Mouse (Mus musculus) gastrocnemius, postnatal 36 days (tissue): ENCODE data around the gene Cyp2w1. TPM values are rescaled to one million over a fixed set of nuclear protein-coding genes. Genes with fewer than 3 reads are reported as not detected.
A peak's percentile ranks its signal among the peaks of the same experiment; 100 is the strongest.

Source experiments
- DNase-seq, 2 experiments: peaks; one replicate each; pipeline ENCODE4 v3.0.0; 2022
- intact Hi-C: fragments of 180-260 bp; cut with DNase I; formaldehyde crosslinking; loops from one replicate; pipeline ENCODE4 v1.15.1; 2025
- total RNA-seq, 2 experiments: library from RNA; stranded (reverse); gene quantifications; 2 replicates each; pipeline ENCODE4 v1.2.3; 2021

Cyp2w1 gene
- total RNA-seq, 2 experiments from 2014 or later, result not detected

DNA sequence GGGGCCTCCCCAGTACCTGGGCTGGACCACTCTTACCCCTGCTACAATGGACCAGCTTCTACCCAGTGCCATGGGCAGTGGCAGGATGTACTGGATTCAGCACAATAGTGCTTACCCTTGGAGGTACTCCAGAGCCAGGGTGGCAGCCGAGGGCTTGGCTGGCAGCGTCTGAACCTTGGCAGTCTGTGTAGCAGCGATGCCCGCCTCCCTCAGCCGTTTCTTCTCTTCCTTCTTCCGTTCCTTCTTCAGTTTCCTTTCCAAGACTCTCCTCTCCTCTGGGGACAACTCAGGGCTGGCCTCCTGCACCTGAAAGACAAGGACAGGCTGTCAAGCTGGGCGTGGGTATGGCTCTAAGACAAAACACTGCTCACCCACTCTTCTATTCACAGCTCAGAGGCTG lies 11.4 kb downstream of the Cyp2w1 start:
- intact Hi-C loops, result loop anchor here (2.0 to 5.0 kb wide), 4 partner anchors 33 to 141 kb away; partner anchors contain the start of gene 3110082I17Rik
- no peak for DNase-seq

DNA sequence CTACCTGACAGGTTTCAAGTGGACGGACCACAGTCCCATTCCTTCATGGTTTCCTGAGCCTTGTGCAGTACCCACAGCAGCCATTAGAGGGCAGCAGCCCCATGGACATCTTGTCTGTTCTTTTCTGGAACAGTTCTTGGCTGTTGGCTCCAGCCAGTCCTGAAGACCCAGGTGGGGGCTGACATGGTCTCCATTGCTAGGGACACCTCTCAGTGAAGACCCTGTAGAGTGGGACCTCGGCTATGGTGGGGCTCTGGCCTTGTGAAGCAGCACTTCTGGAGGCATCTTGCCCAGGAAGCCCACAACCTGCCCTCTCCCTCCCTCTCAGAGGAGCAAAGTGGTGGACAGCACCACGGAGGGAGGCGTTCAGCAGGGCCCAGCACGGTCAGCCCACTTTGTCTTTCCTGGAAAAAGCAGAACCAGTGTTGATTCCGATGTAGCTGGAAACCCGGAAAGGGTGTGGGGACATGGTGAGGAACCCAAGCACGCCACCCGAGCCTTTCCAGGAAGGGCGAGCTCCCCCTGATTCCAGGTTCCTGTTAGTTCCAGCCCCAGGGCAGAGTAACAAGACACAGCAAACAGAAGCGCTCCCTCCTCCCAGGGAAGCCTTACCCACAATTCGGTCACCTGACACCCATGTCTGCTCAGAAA lies 12.0 kb downstream of the Cyp2w1 start:
- peak; percentile 86 to 93 for DNase-seq
- intact Hi-C loops, result loop anchor here (2.0 to 5.0 kb wide), 3 partner anchors 32 to 98 kb away; partner anchors contain the start of gene 3110082I17Rik

DNA sequence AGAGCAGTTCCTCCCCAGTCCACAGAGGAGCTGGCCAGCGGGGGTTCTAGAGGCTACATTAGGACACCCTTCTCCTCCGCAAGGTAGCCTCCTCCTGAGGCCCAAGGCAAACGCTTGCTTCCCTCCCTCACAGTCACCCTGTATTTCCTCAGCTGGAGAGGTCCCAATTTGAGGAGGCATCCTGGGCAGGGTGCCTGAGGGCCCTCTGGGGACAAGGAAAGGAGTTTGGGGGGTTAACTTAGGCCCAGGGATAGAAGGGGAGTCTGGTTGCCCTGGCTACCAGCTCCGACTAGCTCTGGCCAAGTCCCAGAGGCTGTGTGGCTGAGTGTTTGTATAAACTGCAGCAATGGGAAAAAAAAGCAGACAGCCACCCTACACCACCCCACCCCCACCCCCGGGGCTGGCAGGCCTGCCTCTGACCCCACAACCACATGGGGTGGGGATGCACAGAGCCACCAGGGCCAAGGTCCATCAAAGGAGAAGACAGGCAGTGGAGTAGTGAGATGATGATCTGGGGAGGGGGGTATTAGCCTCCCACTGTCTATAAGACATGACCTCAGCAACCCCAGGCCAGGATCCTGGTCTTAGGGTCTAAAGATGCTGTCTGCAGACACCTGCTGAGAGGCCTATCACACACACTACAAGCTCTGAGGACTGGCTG lies 12.6 kb downstream of the Cyp2w1 start:
- intact Hi-C loops, result loop anchor here (2.0 to 5.0 kb wide), 3 partner anchors 32 to 97 kb away; partner anchors contain the start of gene 3110082I17Rik
- no peak for DNase-seq

DNA sequence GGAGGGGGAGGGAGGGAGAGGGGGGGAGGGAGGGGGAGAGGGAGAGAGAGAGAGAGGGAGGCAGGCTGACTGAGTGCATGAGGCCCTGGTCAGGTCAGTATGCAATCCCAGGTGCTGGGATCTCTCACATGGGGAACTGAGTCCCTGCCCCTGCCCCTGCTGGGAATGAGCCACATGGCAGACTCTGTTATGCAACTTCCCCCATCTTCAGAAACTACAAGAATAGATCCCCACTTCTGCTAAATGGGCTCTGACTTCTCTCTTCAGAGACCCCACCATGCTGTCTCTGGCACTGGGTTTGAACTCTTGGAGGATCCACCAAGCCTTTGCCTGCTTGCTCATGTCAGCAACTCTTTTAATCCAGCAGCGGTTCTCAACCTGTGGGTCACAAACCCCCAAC lies 13.4 kb downstream of the Cyp2w1 start:
- no peak for DNase-seq
- intact Hi-C loops, result loop anchor here (2.0 kb wide), 1 partner anchor 31 kb away; no protein-coding TSS in a partner anchor

DNA sequence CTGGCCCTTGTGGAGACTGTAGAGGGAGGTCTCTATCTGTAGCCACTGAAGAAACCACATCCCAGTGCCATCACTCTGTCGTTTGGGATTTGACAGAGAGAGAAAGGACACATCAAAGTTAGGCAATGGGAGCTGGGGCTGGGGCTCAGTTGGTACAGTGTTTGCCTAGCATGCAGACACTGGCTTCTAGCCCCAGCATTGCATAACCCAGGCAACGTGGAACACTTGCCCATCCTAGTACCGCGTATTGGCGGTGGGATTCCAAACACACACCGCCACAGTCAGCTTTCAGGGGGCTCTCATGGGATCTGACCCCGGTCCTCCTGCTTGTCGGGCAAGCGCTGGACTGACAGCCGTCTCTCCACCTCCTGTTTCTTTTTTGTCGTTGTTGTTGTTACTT lies 14.1 kb downstream of the Cyp2w1 start:
- intact Hi-C loops, result no loop called here
- no peak for DNase-seq

DNA sequence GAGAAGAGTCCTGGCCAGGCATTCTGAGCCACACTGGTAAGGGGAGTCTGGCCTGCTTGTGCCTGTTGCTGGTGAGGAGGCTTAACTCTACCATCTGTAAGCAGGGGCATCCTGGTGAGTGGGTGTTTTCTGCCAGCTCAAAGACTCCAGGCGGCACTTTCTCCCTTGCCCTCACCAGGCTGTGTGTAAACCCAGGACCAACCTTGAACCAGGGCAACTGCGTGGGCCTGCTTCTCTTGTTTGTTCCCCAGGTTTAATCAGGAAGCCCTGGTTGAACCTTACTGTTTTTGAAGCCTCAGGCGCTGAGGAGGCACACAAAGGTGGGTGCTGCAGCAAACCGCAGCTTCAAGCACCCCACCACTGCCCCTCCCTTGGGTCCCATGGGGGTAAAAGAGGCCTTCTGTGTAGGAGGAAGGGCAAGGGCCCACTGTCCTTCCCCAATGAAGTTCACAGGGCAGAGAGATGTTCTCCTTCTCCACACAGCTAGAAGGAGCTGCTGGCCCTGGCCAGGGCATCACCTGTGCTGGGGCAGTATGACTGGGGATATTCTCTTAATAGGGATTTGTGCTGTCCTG lies 15.6 kb downstream of the Cyp2w1 start:
- DNase-seq, result no peak
- intact Hi-C loops, result no loop called here

DNA sequence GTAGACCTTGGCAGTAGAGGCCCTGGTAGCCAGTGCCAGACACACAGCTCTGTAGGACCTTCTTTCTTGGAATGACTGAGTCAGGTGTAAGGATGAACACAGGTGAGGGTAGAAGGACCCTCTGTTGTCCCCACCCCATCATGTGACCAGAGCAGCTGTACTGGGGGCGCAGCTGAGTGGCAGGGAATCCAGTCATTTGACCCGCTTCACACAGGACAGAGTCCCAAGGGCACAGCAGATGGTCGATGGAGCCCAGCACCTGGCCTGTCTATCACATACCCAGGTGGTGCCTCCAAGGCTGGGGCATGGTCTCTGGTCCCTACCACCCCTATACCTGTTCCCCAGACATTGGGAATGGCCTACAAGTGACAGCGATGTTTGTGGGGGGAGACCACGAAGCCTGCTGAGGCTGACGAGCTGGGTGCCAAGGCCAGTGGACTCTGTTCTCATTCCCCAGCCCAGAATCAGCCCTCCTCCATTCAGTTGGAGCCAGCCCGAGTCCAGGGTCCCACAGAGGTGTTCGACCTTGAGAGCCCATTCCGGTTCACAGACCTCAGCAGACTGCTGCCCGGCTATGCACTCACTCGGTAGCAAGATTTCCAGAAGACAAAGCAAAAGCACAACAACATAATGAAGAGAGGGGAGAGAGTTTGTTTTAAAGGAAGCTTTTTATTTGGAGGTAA lies 16.4 kb downstream of the Cyp2w1 start:
- intact Hi-C loops, result no loop called here
- no peak for DNase-seq

DNA sequence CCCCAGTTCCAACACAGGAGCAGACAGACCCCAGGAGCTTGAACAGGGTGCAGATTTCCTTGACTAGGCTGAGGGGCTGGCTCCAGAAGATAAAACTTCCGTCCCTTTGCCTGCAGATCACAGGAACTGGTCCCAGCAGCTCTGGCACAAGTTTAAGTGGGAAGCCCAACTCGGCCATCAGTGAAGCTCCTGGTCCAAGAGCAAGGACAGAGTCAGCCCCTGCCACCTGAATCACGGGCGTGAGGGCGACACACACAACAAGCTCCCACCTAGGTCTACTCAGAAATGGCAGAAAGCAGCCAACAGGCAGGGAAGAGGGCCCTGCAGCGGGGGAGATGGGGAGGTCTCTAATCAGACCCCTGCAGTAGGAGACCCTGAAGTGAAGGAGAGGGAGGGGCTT lies 17.9 kb downstream of the Cyp2w1 start:
- intact Hi-C loops, result no loop called here

DNA sequence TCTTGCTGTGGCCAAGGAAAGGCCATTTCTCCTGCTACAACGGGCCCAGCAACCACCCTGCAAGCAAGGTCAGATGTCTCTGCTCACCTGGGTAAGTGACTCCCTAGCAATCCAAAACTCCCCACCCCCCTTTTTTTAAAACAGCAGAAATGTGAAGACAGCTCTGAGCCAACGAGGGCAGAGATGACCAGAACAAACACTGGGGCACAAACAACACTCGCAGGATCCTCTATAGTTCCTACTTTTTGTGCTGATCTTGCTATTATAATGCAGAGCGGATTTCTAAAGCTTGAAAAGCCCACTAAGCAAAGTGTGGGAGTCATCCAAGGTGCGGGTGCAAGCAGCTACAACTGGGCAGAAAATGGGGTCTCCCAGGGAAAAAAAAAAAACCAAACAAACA lies 18.7 kb downstream of the Cyp2w1 start:
- no peak for DNase-seq
- intact Hi-C loops, result no loop called here

More for the DNA sequence above, 17.9 kb downstream of the Cyp2w1 start:
- no peak for DNase-seq

DNA sequence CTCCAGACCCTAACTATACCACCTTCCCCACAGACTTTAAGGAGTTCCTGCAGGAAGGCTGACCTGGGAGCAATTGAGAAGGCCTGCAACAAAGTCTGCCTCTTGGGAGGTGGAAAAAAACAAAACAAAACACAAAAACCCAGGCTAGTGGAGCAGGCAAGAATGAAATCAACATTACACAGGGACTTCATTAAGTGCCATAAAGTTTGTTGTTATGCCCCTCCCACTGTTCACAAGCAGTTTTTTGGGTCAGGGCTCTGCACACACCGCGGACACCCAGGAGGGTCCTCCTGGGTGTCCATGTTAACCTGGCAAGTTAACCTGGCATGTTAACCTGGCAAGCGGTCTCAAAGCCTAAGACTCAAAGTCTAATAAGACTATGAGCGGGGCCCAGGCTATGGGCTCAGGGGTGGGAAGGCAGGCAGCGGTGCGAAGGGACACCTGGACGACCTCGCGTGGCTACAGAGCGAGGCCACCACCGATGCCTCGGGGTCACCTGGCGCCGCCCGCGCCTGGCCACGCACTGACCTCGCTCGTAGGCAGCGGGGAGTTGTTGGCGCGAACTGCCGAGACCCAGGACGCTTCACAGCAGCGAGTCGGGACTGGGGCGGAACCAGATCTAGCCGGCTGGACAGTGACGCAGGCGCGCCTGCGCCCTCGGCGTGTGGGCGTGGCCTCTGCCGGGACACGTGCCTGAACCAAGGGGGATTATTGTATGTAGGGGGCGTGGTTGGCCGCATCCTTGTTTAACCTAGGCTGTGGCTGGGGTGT lies 19.4 kb downstream of the Cyp2w1 start:
- peak; percentile 85 to 86 for DNase-seq
- intact Hi-C loops, result no loop called here

DNA sequence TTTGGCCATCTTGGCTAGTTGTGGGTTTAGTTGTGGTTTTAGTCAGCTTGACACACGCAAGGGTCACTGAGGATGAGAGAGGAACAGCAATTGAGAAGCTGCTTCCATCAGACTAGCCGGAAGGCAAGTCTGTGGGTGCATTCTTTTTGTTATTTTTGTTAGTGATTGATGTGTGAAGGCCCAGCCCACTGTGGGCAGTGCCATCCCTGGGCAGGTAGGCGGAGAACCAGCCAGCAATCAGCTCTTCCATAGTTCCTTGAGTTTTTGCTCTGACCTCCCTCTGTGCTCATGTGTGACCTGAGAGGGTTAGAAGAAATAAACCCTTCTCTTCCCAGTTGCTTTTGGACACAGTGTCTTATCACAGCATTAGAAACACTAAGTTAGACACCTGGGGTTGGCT lies 20.7 kb downstream of the Cyp2w1 start:
- intact Hi-C loops, result no loop called here

DNA sequence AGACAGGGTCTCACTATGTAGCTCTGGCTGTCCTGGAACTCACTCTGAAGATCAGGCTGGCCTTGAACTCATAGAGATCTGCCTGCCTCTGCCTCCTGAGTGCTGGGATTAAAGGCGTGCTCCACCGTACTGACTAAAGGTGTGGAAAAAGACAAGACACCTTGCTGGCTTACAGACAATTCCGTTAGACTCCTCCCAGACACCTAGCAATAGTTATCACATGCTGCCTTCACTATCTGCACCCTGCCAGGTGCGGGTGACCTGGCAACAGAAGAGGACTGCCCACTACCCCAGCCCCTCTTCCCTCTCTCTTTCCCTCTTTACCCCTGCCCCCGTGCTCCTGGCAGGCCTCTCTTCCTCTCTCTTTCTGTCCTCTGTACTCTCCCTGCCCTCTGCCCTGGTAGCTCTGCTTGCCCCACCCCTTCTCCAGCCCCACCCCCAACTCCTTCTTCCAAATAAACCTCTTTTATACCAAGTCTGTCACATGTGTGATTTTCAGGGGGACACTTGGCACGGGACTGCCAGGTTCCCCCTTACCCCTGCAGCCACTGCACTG lies 21.6 kb downstream of the Cyp2w1 start:
- intact Hi-C loops, result no loop called here
- no peak for DNase-seq

More for the DNA sequence above, 20.7 kb downstream of the Cyp2w1 start:
- no peak for DNase-seq

DNA sequence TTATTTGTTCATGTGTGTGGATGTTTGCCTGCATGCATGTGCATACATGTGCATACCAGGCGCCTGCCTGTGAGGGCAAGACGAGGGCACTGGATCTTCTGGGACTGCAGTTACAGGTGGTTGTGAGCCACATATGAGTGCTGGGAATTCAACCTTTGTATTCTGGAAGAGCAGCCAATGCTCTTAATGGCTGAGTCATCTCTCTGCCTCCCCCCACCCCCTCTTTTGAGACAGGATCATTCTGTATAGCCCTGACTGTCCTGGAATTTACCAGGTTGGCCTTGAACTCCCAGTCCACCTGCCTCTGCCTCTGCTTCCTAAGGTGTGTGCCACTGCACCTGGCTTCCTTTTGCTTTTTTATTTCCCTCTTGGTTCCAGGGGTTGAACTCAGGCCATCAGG lies 22.4 kb downstream of the Cyp2w1 start:
- intact Hi-C loops, result no loop called here
- no peak for DNase-seq

DNA sequence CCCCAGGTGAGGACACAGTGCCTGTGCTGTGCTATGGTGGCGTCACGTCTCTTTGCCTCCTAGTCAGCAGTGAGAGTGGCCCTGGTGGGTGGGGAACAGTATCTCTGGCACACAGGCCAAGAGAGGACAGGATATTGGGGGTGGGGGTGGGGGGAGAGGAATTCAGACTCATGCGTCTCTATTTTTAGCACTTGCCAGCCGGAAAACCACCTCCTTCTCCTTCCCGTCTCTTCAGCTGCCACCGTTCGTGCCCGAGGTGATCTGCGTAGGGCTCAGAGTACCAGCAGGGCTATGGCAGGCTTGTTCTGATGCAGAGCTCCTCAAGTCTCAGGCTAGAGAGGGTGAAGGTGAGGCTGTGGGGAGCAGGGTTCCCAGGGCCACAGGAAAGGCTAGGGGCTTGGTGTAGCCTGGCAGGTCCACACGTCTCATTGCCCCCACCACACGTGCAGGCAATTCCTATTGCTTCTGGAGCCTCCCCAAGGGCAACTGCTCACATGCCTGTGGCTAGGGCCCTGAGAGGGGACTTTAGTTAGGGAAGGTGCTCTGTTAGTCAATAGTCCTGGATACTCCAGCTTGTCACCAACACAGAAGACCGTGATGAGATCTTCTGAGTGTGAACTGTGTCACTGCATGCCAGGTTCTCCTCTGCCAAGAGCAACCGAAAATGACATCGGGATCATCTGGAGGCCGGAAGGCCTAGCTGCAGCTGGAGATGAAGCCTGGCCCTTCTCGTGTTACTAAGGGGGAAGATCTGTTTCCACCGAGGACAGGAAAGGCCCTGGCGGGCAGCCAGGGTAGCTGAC lies 25.3 kb downstream of the Cyp2w1 start, which contains the start of gene Gpr146:
Gene Gpr146, plus strand, starts transcription at position 230 of the 803 bp plus-strand sequence.
- intact Hi-C loops, result no loop called here
- DNase-seq, result peak; percentile 66 to 70

DNA sequence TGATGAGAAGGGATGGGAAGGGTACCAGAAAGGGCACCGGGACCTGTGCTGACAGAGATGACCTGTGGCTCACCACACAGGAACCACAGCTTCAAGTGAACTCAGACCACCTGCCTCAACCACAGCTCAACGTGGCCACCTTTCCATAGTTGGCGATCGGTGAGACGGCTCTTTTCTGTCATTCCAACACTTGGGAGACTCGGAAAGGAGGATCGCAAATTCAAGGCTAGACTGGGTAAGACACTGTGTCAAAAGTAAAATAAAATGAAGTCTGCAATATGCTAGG lies 25.8 kb downstream of the Cyp2w1 start:
- DNase-seq, result no peak
- intact Hi-C loops, result no loop called here

DNA sequence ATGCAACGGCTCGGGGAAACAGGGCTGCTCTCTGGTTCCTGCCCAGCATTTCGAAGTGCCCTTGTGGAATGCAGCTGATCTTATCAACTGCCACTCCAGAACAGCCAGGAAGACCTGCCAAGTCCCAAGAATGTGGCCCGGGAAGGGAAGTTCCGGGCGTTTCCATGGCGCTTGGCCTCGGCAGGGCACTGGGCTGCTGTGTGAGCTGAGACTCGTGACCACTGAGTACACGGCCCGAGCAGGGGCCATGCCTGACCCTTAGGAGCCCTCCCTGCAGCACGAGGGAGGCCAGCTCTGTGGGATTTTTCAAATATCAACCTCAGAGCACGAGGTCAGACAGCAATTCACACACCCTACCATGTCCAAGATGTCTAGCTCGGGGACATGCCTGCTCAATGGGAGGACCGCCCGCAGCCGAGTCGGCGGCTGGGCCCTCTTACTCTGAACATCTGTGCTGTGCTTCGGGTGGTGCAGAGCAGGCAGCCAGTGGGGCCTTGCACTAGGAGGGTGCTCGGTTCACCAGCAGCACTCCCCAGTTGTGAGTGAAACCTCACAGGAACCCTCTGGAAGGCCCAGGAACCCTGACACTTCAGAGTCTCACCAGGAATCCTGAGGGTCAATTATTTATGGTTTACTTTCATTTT lies 26.7 kb downstream of the Cyp2w1 start:
- DNase-seq, result peak; percentile 55 to 61
- intact Hi-C loops, result no loop called here

DNA sequence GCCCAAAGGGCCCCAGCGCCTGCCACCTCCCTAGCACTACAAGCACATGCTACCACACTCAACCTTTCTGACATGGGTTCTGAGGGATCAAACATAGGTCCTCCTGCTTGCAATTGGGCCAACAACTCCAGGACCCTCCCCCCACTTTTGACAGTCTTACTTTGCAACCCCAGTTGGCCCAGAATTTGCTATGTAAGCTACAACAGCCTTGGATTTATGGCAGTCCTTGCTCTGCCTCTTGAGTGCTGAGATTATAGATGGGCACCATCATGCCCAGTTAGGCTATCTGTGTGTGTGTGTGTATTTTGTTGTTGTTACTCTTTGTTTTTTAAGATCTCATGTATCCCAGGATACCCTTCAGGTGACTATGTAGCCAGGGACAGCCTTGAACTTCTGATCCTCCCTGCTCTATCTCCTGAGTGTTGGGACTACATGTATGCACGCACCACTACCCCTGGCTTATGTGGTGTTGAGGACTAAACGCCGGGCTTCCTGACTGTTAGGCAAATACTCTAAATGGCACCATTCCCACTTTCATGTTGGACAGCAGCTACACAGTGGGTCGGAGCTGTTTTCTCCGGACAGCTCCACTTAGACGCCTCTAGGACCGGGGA lies 27.5 kb downstream of the Cyp2w1 start:
- no peak for DNase-seq
- intact Hi-C loops, result no loop called here
